Mouse (Mus musculus): ENCODE measurements around the gene Fsip1.
"Not testable (repeated sequence)": the region's sequence is repeated elsewhere in the genome, so short reads cannot be mapped to it uniquely, and the experiment has no call there.

Fsip1 gene

GRCm38 (mm10) chr2:118168225-118168624, 88.5 kb downstream of the Fsip1 start:
- no peak for DNase-seq

DNA sequence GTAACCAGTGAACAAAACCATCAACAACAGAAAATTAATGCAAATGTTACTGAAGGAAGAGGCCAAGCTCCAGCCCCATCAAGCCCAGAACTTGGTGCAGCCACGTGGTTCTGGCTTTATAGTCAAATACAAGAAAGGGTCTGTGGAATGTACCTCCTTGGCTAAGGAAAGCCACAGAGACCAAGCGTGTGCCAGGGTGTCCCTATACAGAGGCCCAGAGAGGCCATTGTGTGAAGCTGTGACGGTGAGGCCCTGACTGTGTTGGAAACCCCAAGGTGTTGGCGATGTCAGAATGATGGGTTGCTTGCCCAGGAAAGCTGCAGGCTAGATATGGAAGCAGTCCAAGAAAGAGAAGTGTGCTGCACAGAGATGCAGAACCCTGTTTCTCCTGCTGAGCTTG, 89.0 kb downstream of the Fsip1 start:
- no peak for DNase-seq

DNA sequence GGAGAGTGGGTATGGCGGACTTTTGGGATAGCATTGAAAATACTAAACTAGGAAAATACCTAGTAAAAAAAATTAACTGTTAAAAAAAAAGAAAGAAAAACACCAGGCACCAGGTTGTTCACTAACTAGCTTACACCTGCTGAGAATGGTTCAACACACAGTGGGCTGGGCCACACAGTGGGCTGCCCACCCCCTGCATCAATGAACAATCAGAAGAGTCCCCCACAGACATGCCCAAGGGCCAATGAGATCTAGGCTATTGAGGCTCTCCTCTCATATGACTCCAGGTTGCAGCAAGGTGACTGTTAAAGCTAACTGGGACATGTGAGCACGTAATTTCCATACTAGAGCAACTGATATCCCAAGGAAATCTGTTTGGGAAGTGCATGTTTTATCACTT, 91.1 kb downstream of the Fsip1 start:
- DNase-seq: no peak

GRCm38 (mm10) chr2:118164137-118164536, 92.6 kb downstream of the Fsip1 start:
- DNase-seq: no peak

DNA sequence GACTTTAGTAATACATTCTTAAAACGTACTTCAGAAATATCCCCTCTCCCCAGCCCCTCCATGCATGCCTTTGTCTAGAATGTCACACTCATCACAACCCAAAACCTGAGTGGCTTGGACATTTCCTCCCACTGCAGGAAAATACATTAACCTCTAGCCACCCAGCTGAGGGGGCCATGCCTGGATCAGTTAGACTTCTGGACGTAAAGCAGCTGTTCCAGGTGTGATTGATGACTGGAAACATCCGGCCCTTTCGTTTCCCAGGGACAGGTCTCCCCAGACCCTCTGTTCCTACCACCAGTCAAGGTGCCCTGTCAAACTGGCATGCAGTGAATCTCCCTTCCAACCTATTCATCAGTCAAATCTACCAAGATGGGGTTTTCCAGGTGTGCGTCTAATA, 94.3 kb downstream of the Fsip1 start:
- DNase-seq: no peak

DNA sequence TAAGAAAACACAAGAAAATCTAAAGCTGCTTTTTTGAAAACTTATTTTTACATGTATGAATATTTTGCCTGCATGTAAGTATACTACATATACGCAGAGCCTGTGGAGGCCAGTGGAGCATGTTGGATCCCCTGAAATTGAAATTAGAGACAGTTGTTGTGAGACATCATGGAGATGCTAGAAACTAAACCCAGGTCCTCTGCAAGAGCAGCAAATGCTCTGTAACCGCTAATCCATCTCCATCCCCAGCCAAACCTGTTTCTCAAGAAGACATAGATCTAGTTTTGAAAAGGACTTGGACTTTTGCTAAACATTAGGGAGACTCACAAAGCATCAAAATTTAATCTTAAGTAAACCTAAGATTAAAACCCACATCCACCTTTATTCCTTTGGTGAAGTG, 95.8 kb downstream of the Fsip1 start:
- no peak for DNase-seq

- no peak for DNase-seq
Observed at GRCm38 (mm10) chr2:118160547-118160946, 96.2 kb downstream of the Fsip1 start.

- no peak for DNase-seq
Observed at GRCm38 (mm10) chr2:118159126-118159525, 97.6 kb downstream of the Fsip1 start.

DNA sequence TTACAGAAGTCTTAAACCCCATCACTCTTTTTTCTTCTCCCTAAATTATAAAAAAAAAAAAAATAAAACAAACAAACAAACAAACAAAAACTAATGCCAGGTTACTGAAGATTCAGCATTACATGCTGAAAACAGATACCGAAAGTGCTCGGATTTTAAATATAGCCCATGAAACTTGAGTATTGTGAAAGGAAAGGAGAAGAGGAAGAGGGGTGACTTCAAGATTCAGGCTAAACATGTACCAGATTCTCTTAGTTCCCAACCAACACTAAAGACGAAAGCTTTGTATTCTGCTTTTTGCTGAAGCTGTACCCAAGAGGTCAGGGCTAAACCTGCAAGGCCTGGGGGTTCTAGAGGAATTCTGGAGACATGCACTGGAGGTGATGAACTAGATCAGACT, 98.7 kb downstream of the Fsip1 start:
- no peak for DNase-seq

DNA sequence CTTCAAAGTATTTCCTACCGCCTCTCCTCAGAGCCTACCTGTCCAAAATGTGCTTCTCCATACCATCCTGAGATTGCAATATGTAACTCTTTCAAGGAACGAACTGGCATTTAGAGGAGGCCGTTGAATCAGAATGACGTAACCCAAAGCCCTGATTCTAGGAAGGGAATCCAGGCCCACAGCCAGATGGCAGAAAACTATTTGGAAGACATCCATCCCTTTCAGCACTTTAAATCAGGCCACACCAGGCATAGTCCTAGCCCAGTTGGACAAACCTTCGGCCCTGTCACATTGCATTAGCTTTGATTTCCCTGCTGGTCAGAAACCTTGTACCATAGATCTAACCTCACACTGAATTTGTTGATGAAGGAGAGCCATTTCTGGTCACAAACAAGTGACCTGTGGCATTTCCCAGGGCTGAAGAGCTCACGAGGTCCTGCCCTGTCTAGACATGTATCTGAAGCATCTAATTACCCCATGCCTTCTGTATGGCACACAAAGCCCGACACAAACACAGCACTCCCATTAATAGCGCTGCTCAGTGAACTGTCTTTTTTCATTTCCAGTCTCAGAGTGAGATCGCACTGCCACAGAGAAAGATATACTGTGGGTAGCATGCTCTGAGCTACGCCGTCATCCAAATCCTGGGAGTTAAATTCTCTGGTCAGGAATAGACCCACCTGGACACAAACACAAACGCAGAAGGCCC, 106.8 kb downstream of the Fsip1 start:
- peak; percentile 45 for DNase-seq

GRCm38 (mm10) chr2:118148321-118149142, 108.2 kb downstream of the Fsip1 start:
- DNase-seq: no peak

GRCm38 (mm10) chr2:118147749-118148148, 109.0 kb downstream of the Fsip1 start:
- not testable (repeated sequence) for DNase-seq

DNA sequence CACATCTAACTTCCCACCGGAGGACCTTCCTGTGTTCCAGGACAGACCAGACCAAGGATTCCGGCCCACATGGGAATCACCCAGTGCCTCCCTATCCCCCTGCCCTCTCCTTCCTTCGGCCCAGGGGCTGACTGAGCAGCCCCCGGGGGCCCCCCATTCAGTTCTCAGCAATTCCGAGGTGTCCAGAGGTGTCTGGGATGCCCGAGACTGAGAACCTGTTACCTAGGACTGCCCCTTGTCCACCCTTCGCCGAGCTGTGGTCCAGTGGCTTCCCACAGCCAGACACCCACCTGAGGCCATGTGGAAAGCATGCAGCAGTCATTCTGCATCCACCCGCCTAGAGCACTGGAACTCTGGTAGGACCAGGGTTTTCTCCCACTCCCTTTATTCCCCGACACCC, 115.1 kb downstream of the Fsip1 start:
- no peak for DNase-seq

GRCm38 (mm10) chr2:118139261-118139660, 117.5 kb downstream of the Fsip1 start:
- DNase-seq: no peak

DNA sequence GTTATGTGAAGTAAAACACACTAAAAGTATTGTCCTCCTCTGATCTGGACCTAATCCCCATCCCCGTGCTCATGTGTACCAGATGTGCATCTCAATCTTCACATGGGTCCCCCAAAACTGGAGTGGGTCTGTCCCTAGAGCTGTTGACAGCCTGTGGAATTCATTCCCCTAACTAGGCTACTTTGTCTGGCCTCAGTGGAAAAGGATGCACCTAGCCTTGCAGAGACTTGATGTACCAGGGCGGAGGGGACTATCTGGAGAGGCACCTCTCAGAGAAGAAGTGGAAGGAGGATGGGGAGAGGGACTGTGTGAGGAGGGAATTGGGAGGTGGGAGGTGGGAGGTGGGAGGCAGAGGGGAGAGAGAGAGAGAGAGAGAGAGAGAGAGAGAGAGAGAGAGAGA, 119.0 kb downstream of the Fsip1 start:
- no peak for DNase-seq

DNA sequence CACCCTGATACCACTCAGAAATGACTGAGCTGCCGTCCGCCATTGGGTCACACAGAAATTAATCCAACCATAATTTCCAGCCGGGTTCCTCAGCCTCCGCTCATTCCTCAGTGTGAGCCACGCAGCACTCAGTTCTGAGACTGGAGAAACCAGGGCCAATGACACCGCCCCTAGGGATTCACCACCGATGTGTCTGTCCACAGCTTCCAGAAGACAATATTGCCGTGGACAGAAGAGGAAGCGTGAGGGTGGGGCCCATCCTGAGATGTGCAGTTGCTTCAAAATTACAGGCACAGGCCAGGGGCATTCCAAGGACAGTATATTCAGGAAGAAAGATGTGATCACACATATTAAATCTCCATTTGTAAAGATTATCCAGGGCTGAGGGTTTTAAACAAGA, 119.7 kb downstream of the Fsip1 start:
- DNase-seq: peak; percentile 33

- no peak for DNase-seq
Observed at GRCm38 (mm10) chr2:118128313-118128712, 128.5 kb downstream of the Fsip1 start.

DNA sequence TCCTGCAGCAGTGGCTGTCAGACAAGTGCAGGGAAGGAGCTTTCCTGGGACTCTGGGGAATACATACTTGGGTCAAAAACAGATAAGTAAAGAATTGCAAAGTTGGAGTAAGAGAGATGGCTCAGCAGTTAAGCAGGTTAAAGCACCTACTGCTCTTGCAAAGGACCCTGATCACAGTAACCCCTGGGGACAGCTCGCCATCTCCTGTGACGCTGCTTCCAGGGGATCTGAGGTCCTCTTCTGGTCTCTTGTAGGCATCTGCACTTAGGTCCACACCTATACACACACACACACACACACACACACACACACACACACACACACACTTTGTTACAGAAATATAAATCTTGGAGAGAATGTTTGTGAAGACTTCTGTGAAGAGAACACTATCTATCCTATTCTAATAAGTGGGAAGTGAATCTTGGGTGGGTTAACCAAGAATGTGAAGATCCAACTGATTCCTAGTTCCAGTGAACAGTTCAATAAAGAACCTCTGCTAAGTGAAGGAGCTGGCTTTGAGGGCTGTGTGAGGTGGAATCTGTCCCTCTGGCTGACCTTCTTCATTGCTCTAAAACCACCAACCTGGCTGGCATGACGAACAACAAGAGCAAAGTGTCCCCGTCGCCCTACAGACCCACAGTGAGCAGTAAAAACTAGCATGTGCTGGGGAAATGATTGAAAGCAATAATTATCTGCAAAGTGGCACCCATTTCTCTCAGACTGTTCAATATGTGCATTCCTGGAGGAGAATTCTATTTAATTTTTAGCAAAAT, 129.1 kb downstream of the Fsip1 start:
- DNase-seq: no peak

DNA sequence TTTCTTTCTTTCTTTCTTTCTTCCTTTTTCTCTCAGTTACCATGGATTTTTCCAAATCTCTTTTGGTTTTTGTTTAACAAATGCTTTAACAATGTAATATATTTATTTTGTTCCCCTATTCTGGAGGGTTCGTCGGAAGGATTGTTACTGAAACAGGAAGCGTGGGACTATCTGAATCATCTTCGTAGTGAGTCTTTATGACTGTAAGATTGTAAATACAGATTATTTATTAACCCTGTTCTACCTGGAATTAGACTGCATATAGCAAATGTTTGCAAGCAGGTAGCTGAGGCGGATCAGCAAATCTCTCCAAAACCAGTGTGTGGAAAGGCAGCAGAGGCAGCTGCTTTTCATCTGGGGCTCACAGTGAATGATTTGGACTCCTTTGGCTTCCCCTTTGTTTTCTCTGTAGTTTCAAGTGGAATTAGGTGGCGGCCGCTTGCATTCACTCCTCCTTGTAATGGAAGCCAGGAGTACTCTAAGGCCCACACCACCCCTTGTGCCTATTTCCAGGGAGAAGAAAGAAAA, 130.8 kb downstream of the Fsip1 start:
- no peak for DNase-seq

DNA sequence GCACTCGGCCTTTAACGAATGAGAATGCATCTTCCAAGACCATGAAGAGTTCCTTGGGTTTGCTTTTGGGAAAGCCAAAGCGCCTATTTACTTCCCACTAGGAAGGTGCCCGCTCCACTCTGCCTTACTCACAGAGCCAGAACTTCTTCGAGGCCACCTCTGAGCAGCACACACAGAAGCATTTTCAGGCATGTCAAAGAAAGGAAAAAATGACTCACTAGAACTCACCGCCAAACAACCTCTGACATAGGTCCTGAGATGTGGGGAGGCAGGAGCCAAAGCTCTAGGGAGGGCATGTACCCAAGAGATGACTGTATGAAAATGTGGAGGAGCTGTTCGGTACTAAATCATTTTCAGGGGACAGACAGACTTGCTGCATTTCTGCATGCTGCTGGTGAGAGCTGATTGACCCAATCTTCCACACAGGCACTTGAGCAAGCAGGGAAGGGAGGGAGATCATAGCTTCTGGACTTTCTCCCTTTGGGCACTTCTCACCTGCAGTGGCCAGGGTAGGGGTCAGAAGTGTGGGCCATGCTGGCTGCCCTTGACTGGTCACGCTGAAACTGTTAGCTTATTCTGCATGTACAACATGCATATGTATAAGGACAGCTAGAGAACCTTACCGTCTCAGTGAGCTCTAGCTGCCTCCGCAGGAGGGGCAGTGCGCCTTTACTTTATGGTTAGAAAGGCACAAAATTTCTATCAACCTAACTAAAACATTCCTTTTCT, 131.4 kb downstream of the Fsip1 start:
- DNase-seq: peak; percentile 67

- DNase-seq: no peak
Observed at GRCm38 (mm10) chr2:118124437-118124836, 132.3 kb downstream of the Fsip1 start.

DNA sequence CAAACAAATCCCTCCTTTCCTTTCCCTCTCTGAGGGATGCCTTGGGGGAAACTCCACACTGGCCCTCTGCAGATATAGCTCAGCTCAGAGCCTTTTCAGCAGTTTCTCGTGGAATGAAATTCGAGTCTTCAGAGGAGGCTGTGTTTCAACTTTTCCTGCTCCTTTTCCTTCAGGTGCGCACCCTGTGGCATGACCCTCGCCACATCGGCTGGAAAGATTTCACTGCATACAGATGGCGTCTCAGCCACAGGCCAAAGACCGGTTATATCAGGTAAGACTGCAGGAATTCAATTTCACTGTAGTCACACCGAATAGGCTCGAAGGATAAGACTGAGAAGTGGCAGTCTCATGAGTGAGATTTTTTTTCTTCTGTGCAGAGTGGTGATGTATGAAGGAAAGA, 133.0 kb downstream of the Fsip1 start:
- no peak for DNase-seq

- no peak for DNase-seq
Observed at GRCm38 (mm10) chr2:118122291-118122690, 134.5 kb downstream of the Fsip1 start.
